Mouse (Mus musculus) embryo, embryonic 11 days (tissue): ENCODE results near the gene Pip4k2a.
"Not testable (repeated sequence)": the region's sequence is repeated elsewhere in the genome, so short reads cannot be mapped to it uniquely, and the experiment has no call there.

Experiments
- DNase-seq: peaks from one replicate; pipeline ENCODE4 v3.0.0-alpha.2; 2015

Pip4k2a gene

GRCm38 (mm10) chr2:18998054-18998478 lies at the start of gene Pip4k2a, which contains the start of gene 4930426L09Rik:
TSS of gene Pip4k2a (minus strand) at chr2:18998126.
TSS of gene 4930426L09Rik (plus strand) at chr2:18998343.
- peak; percentile 96 for DNase-seq

- no peak for DNase-seq
Measured at GRCm38 (mm10) chr2:19037907-19038570, 40.1 kb upstream of the Pip4k2a start.

GRCm38 (mm10) chr2:19037430-19037829 lies 39.5 kb upstream of the Pip4k2a start:
- DNase-seq, result no peak

GRCm38 (mm10) chr2:19024807-19025206 lies 26.9 kb upstream of the Pip4k2a start:
- no peak for DNase-seq

- no peak for DNase-seq
Measured at GRCm38 (mm10) chr2:19018034-19018433, 20.1 kb upstream of the Pip4k2a start.

GRCm38 (mm10) chr2:19016839-19017238 lies 18.9 kb upstream of the Pip4k2a start:
- DNase-seq, result no peak

- DNase-seq, result no peak
Measured at GRCm38 (mm10) chr2:19016348-19016747, 18.4 kb upstream of the Pip4k2a start.

GRCm38 (mm10) chr2:19011443-19011842 lies 13.5 kb upstream of the Pip4k2a start:
- DNase-seq, result no peak

- DNase-seq, result not testable (repeated sequence)
Measured at GRCm38 (mm10) chr2:19010541-19010940, 12.6 kb upstream of the Pip4k2a start.

GRCm38 (mm10) chr2:19007580-19007979 lies 9.7 kb upstream of the Pip4k2a start:
- no peak for DNase-seq

- no peak for DNase-seq
Measured at GRCm38 (mm10) chr2:19006124-19006523, 8.2 kb upstream of the Pip4k2a start.

GRCm38 (mm10) chr2:19004801-19005200 lies 6.9 kb upstream of the Pip4k2a start:
- no peak for DNase-seq

GRCm38 (mm10) chr2:18999395-18999794 lies 1.5 kb upstream of the Pip4k2a start:
- no peak for DNase-seq

GRCm38 (mm10) chr2:18997387-18997971 lies 447 bp downstream of the Pip4k2a start:
- DNase-seq, result peak; percentile 76

GRCm38 (mm10) chr2:18996451-18997211 lies 1.3 kb downstream of the Pip4k2a start:
- DNase-seq, result peak; percentile 38

- no peak for DNase-seq
Measured at GRCm38 (mm10) chr2:18992512-18993510, 5.1 kb downstream of the Pip4k2a start.

GRCm38 (mm10) chr2:18988885-18989284 lies 9.0 kb downstream of the Pip4k2a start:
- no peak for DNase-seq

- no peak for DNase-seq
Measured at GRCm38 (mm10) chr2:18985506-18985905, 12.4 kb downstream of the Pip4k2a start.

- DNase-seq, result no peak
Measured at GRCm38 (mm10) chr2:18984095-18984847, 13.7 kb downstream of the Pip4k2a start.

- DNase-seq, result no peak
Measured at GRCm38 (mm10) chr2:18983546-18983945, 14.4 kb downstream of the Pip4k2a start.

GRCm38 (mm10) chr2:18982581-18982980 lies 15.3 kb downstream of the Pip4k2a start:
- no peak for DNase-seq

GRCm38 (mm10) chr2:18979675-18980074 lies 18.3 kb downstream of the Pip4k2a start:
- no peak for DNase-seq
